Mouse (Mus musculus) cortical plate, adult 2 months (tissue): Measurements from ENCODE around the gene Olfm4.

Experiments used
- CTCF ChIP-seq: fragments of 200-500 bp; IDR thresholded peaks from 2 replicates; pipeline ENCODE4 v1.5.1; 2011; ENCODE audit warnings: mild to moderate bottlenecking, control low read depth, low read length; ENCODE audit not compliant: insufficient read depth; ENCODE audit errors: extremely low read depth
- POLR2A ChIP-seq: fragments of 200-500 bp; IDR thresholded peaks from 2 replicates; pipeline ENCODE4 v1.6.1; 2011; ENCODE audit warnings: mild to moderate bottlenecking, low read length, control low read depth; ENCODE audit not compliant: insufficient read depth; ENCODE audit errors: extremely low read depth

GRCm38 (mm10) chr14:80010426-80010825, 26.5 kb downstream of the Olfm4 start:
- TF ChIP-seq CTCF (no peak), POLR2A (no peak)
